Mouse (Mus musculus): ENCODE results near the gene Jazf1. TPM values are rescaled to one million over a fixed set of nuclear protein-coding genes. Genes with fewer than 3 reads are reported as not detected.

Jazf1 gene
- polyA plus RNA-seq, 1 experiment from 2014 or later, result 1.4 TPM

DNA sequence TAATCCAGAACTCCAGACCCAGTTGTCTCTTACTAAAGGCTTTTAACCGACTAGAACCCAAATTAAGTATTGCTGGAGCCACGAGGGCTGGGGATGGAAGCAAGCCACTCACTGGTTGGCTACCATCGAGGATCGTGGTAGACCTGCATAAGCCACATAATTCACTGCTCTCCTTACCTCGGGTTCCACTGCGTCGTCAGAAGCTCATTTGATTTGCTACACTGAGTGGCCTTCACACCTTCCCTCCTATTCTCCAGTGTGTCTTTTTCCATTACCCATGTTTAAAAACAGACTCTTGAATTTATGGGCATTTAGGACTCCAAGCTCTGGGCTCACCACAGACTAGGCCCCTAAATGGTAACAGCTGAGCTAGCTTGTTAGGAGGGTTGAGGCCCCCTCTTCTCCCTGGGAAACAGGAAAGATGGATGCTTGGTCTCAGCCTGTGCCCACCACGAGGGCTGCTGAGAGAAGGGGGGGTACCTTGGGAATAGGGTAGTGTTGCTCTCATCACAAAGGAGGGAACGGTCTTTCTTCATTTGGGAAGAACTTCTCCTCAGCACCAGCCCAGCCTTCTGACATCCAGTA lies 142.9 kb downstream of the Jazf1 start:
- DNase-seq (no peak), ATAC-seq (ENCODE audit: low read depth) (no peak)
- no peak overlapping the region for H3K27ac ChIP-seq
- no peak overlapping the region for H3K4me3 ChIP-seq (replicated peaks)
- no peaks in the 10 kb centered on the region for H3K27me3 ChIP-seq
- no peak overlapping the region for H3K9ac ChIP-seq
- H3K4me1 ChIP-seq (replicated peaks), result no peaks in the 10 kb centered on the region
- no peaks in the 10 kb centered on the region for H3K9me3 ChIP-seq (replicated peaks)
- no peaks in the 10 kb centered on the region for H3K36me3 ChIP-seq
- WGBS (ENCODE audit: insufficient replicate concordance), result 63% methylated on average over 9 of the region's 9 CpGs
- no peak overlapping the region for H3K4me2 ChIP-seq

DNA sequence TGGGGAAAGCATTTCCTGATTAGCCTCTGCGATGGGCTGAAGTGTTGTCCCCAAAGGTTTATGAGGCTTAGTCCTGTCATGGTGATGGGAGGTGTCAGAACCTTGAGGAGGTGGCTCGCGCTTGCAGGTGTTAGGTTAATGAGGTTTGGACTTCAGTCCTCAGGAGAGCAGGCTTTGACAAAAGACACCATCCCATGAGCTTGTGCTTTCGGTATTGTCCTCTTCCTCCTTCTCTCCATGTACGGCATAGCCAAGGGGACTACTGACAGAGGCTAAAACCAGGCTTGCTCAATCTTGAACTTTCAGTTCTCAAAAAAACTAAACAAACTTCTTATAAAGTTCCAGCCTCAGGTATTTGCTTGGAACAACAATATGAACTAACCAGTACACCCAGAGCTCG lies 147.2 kb downstream of the Jazf1 start:
- Histone ChIP-seq H3K4me2 (no peak overlapping the region), H3K4me1 (replicated peaks) (no peaks in the 10 kb centered on the region), H3K27ac (no peak overlapping the region), H3K4me3 (replicated peaks) (no peak overlapping the region), H3K36me3 (no peaks in the 10 kb centered on the region), H3K9me3 (replicated peaks) (no peaks in the 10 kb centered on the region), H3K27me3 (no peaks in the 10 kb centered on the region), H3K9ac (no peak overlapping the region)
- DNase-seq, result no peak
- 66% methylated on average over 6 of the region's 6 CpGs for WGBS (ENCODE audit: insufficient replicate concordance)
- no peak for ATAC-seq (ENCODE audit: low read depth)

DNA sequence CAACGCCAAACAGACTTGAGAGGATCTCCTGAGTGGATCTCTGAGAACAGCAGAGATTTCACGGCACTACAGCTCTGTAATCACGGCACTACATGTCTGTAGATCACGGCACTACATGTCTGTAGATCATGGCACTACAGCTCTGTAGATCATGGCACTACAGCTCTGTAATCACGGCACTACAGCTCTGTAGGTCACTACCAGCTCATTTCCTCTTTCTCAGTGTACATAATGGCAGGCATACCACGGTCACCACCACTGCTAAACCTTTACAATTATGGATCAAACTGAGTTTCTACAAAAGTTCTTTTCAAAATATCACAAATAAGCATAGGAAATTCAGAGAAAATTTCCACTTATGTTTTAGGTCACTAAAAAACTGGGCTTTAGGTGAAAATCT lies 147.7 kb downstream of the Jazf1 start:
- Histone ChIP-seq H3K4me3 (replicated peaks) (no peak overlapping the region), H3K27ac (no peak overlapping the region), H3K9ac (no peak overlapping the region), H3K4me2 (no peak overlapping the region), H3K4me1 (replicated peaks) (no peaks in the 10 kb centered on the region), H3K9me3 (replicated peaks) (no peaks in the 10 kb centered on the region), H3K36me3 (no peaks in the 10 kb centered on the region), H3K27me3 (no peaks in the 10 kb centered on the region)
- no peak for DNase-seq
- WGBS (ENCODE audit: insufficient replicate concordance), result 64% methylated on average over 6 of the region's 6 CpGs
- ATAC-seq (ENCODE audit: low read depth), result no peak

DNA sequence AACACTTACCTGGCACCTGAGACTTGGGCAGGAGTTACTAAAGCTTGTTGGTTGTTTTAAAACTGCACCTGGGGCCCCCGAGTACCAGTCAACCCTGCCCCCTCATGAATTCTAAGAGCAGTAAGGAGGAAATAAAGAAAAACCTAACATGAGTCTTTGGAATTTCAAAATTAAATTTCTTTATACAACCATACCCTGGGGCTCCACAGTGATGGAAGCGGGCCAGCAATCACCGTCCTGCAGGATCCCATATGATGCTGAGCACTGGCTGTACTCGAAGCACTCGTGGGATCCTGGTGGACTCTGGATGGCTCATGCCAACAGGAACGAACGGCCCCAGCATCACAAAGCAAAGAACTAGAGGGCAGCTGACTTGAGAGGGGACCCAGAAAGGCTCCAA lies 149.0 kb downstream of the Jazf1 start:
- ATAC-seq (ENCODE audit: low read depth) (no peak), DNase-seq (no peak)
- Histone ChIP-seq H3K4me3 (replicated peaks) (no peak overlapping the region), H3K36me3 (no peaks in the 10 kb centered on the region), H3K9ac (no peak overlapping the region), H3K9me3 (replicated peaks) (no peaks in the 10 kb centered on the region), H3K27ac (no peak overlapping the region), H3K4me2 (no peak overlapping the region), H3K27me3 (no peaks in the 10 kb centered on the region), H3K4me1 (replicated peaks) (no peaks in the 10 kb centered on the region)
- whole genome bisulfite sequencing (ENCODE audit: insufficient replicate concordance), result 62% methylated on average over 7 of the region's 7 CpGs

DNA sequence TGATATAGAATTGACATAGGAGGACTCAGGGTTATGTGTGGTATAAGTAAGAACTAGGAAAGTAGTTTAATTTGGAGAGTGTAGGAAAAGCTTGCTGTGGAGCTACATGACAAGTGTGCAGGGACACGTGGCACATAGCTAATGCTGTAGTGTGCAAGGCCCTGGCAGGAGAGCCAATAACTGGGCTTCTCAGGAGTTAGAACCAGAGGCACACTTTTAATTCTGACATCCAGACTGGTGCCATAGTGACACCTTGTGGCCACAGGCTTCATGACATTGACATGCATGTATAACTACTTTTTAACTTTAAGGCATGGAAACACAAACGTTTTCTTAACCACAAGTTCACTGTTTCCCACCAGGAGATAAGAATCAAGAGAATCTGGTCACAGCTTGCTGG lies 149.5 kb downstream of the Jazf1 start:
- no peak overlapping the region for H3K9ac ChIP-seq
- H3K4me3 ChIP-seq (replicated peaks), result no peak overlapping the region
- H3K36me3 ChIP-seq, result no peaks in the 10 kb centered on the region
- DNase-seq (peak; percentile 11), ATAC-seq (ENCODE audit: low read depth) (no peak)
- no peak overlapping the region for H3K27ac ChIP-seq
- H3K9me3 ChIP-seq (replicated peaks), result no peaks in the 10 kb centered on the region
- WGBS (ENCODE audit: insufficient replicate concordance), result 2% methylated on average over 2 of the region's 2 CpGs
- no peaks in the 10 kb centered on the region for H3K4me1 ChIP-seq (replicated peaks)
- H3K27me3 ChIP-seq, result no peaks in the 10 kb centered on the region
- no peak overlapping the region for H3K4me2 ChIP-seq

DNA sequence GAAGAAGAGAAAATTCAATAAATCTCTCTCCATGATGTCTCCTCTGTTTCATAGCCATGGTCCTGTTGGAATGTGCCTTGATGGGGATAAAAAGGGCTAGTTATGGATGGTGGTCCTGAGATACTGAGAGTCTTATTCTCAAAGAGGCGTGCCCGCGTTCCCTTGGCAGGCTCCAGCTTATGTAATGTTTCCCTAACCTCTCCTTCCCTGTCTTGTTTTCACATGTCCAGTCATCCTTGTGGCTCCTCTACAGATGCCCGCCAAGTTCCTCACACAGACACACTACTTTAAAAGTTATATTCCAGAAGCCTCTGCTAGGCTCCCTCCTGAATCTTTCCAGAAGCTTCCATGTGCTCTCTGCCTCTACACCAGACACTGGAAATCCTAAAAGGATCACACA lies 151.0 kb downstream of the Jazf1 start:
- Histone ChIP-seq H3K4me3 (replicated peaks) (no peak overlapping the region), H3K36me3 (no peaks in the 10 kb centered on the region), H3K4me2 (no peak overlapping the region), H3K27me3 (no peaks in the 10 kb centered on the region), H3K4me1 (replicated peaks) (no peaks in the 10 kb centered on the region), H3K9ac (no peak overlapping the region), H3K9me3 (replicated peaks) (no peaks in the 10 kb centered on the region), H3K27ac (no peak overlapping the region)
- DNase-seq, result no peak
- 77% methylated on average over 4 of the region's 4 CpGs for WGBS (ENCODE audit: insufficient replicate concordance)
- no peak for ATAC-seq (ENCODE audit: low read depth)

DNA sequence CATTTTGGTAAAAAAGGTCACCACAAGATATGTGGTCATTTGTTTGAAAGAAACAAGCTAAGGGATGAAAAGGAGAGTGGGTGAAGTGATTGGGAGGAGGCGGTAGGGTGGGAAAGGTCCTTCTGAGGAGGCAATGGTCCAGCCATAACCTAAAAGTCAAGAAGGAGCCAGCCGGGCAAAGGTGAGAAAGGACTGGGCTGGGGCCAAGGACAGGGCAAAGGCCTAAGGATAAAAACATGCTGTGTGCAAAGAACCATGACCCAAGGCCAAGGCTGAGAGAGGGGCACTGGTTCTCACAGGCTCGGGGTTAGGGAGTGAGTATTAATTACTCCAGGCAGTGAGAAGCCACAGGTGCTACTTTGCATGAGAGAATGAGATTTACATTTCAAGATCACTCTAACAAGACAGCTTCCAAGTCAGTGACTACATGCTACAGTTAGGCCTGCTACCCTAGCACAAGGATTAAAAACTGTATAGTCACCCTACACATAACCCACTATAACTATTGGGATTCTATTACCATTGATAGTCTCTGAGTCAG lies 151.5 kb downstream of the Jazf1 start:
- DNase-seq (no peak), ATAC-seq (ENCODE audit: low read depth) (no peak)
- Histone ChIP-seq H3K27ac (no peak overlapping the region), H3K9me3 (replicated peaks) (no peaks in the 10 kb centered on the region), H3K27me3 (no peaks in the 10 kb centered on the region), H3K4me1 (replicated peaks) (no peaks in the 10 kb centered on the region), H3K4me3 (replicated peaks) (no peak overlapping the region), H3K36me3 (no peaks in the 10 kb centered on the region), H3K9ac (no peak overlapping the region), H3K4me2 (no peak overlapping the region)
- 61% methylated on average over 3 of the region's 3 CpGs for WGBS (ENCODE audit: insufficient replicate concordance)

DNA sequence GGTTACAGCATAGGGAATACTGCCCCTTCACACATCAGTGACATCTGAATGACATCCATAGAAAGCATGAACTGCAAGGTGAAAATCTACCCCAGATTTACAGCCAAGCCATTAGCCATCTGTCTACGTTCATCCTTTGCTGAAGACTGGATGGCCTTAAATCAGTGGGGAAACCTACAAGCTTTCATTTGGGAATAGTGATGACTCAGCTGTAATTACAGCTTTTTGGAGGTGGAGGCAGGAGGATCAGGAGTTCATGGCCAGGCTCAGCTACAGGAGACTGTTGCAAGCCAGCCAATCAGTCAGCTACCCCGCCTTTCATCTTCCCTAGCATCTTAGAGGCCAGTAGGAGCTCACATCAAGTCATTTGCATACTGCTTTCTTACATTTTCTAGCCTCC lies 153.5 kb downstream of the Jazf1 start:
- 60% methylated on average over 2 of the region's 2 CpGs for WGBS (ENCODE audit: insufficient replicate concordance)
- DNase-seq, result no peak
- Histone ChIP-seq H3K9ac (no peak overlapping the region), H3K4me1 (replicated peaks) (no peaks in the 10 kb centered on the region), H3K4me3 (replicated peaks) (no peak overlapping the region), H3K4me2 (no peak overlapping the region), H3K27me3 (no peaks in the 10 kb centered on the region), H3K27ac (no peak overlapping the region), H3K36me3 (no peaks in the 10 kb centered on the region), H3K9me3 (replicated peaks) (no peaks in the 10 kb centered on the region)
- ATAC-seq (ENCODE audit: low read depth), result no peak

DNA sequence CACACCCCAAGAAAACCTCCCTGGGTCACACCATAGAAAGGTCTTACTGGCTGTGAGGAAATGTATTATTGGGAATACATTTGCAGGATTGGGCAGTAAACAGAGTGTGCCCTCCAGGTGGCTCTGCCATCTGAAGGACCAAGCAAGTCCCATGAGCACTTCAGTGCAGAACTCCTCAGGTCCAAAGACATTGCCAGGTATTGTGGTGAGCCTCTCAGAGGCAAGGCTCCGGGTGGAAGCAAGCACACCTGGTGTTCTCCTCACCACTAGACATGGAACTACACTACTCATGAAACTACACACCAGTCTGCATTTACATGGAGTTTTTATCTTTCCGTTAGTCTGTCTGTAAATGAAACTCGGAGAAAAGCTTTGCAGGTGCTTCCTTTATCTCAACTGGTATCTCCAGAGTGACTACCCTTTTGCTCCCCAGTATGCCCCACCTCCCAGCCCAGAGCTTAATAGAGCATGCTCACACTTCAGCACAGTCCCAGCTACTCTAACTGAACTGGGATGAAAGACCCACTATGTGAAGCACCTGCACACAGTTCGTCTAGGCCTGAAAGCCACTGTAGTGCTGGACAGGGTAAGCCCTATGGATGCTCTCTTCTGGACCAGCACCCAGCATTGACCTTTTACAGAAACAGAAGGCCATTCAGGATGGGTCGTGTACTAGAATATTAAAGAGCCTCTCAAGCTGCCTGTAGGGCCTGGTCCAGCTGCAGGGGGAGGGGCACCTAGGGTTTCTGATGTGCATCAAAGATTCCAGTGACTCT lies 156.1 kb downstream of the Jazf1 start:
- DNase-seq, result no peak

DNA sequence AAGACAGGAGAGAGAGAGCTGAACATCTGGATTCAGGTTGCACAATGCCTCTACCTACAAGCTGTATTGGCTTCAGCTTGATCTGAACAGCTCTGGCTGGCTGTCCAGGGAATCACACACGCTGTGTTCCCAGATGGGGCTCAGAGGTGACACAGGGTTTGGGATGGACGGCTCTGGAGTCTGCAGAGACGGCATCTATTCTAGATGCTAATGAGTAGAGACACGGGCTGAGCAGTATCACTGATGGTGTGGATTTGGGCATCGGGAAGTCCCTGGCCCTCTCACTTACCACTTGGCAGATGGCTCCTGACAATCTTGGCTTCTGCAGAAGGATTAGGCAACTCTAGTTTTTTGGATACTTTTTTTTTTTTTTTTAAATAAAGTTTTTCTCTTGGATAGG lies 161.6 kb downstream of the Jazf1 start:
- no peak overlapping the region for H3K4me3 ChIP-seq (replicated peaks)
- 73% methylated on average over 5 of the region's 5 CpGs for WGBS (ENCODE audit: insufficient replicate concordance)
- H3K36me3 ChIP-seq, result no peaks in the 10 kb centered on the region
- no peaks in the 10 kb centered on the region for H3K27me3 ChIP-seq
- H3K9me3 ChIP-seq (replicated peaks), result no peaks in the 10 kb centered on the region
- no peak overlapping the region for H3K4me2 ChIP-seq
- H3K27ac ChIP-seq, result no peak overlapping the region
- no peak for DNase-seq
- no peak for ATAC-seq (ENCODE audit: low read depth)
- 0 out of 2 replicates have a peak, but pooled peaks cover 8% of the 10 kb centered on the region for H3K4me1 ChIP-seq (replicated peaks)
- H3K9ac ChIP-seq, result no peak overlapping the region

More for the DNA sequence above, 156.1 kb downstream of the Jazf1 start:
- H3K4me1 ChIP-seq (replicated peaks), result no peaks in the 10 kb centered on the region
- H3K9me3 ChIP-seq (replicated peaks), result no peaks in the 10 kb centered on the region
- no peak overlapping the region for H3K9ac ChIP-seq
- H3K27me3 ChIP-seq, result no peaks in the 10 kb centered on the region
- H3K36me3 ChIP-seq, result no peaks in the 10 kb centered on the region
- ATAC-seq (ENCODE audit: low read depth), result no peak
- 57% methylated on average over 5 of the region's 5 CpGs for WGBS (ENCODE audit: insufficient replicate concordance)
- no peak overlapping the region for H3K27ac ChIP-seq
- no peak overlapping the region for H3K4me2 ChIP-seq
- H3K4me3 ChIP-seq (replicated peaks), result no peak overlapping the region

DNA sequence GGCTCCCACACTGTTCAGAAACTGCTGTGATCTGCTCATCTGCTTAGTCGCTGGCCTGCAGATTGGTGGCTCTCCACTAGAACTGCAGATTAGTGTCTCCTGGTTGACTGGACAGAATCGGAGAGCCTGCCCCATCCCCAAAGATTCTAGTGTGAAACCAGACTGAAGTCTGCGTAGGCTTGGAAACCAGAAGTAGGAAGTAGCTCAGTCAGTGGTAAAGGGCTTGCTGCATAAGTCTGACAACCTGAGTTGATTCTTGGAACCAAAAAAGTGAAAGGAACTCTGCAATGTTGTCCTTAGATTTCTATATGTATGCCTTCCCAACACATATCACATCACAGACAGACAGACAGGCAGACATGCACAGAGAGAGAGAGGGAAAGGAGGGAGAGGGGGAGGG lies 163.3 kb downstream of the Jazf1 start:
- Histone ChIP-seq H3K4me3 (replicated peaks) (no peak overlapping the region), H3K36me3 (no peaks in the 10 kb centered on the region), H3K27me3 (no peaks in the 10 kb centered on the region), H3K4me2 (no peak overlapping the region), H3K9me3 (replicated peaks) (no peaks in the 10 kb centered on the region), H3K27ac (no peak overlapping the region), H3K4me1 (replicated peaks) (peaks cover 12% of the 10 kb centered on the region; the same call in 1 of the 2 replicates), H3K9ac (no peak overlapping the region)
- WGBS (ENCODE audit: insufficient replicate concordance), result 56% methylated on average over 3 of the region's 3 CpGs
- DNase-seq, result no peak
- ATAC-seq (ENCODE audit: low read depth), result no peak
